Mouse (Mus musculus) ES-E14 (cell line): ENCODE results near the gene Pola1. TPM values are rescaled to one million over a fixed set of nuclear protein-coding genes. Genes with fewer than 3 reads are reported as not detected.
"Not testable (repeated sequence)": the region's sequence is repeated elsewhere in the genome, so short reads cannot be mapped to it uniquely, and the experiment has no call there.

Experiments
- DNase-seq: peaks from one replicate; pipeline ENCODE4 v3.0.0-alpha.2; 2013; ENCODE audit warnings: low read depth, low spot score
- H3K27ac ChIP-seq: 2 replicates; pipeline ENCODE4 v1.5.1; 2012; ENCODE audit warnings: low read depth, mild to moderate bottlenecking, low read length, moderate library complexity, mixed read lengths; ENCODE audit not compliant: poor library complexity, insufficient read depth, severe bottlenecking
- H3K36me3 ChIP-seq: 2 replicates; pipeline ENCODE4 v1.6.1; 2012; ENCODE audit warnings: mild to moderate bottlenecking, low read length, moderate library complexity, mixed read lengths; ENCODE audit not compliant: control insufficient read depth, poor library complexity, insufficient read depth, severe bottlenecking
- H3K4me1 ChIP-seq, 2 experiments: fragments of 150-350 bp in 1 of 2; sonication (generic) in 1 of 2; 2 replicates each; pipeline ENCODE4 v1.6.1; 2012; ENCODE audit warnings: low read length in 2 of 2, mild to moderate bottlenecking in 1 of 2, mixed read lengths in 1 of 2; ENCODE audit not compliant: control insufficient read depth in 2 of 2, insufficient read depth in 2 of 2, poor library complexity in 1 of 2
- H3K4me3 ChIP-seq, 2 experiments: fragments of 150-350 bp in 1 of 2; sonication (generic) in 1 of 2; 2 replicates each; pipeline ENCODE4 v1.5.1; 2012; ENCODE audit warnings: low read length in 2 of 2, low read depth in 1 of 2, mild to moderate bottlenecking in 1 of 2, mixed read lengths in 1 of 2; ENCODE audit not compliant: insufficient read depth in 1 of 2, poor library complexity in 1 of 2, severe bottlenecking in 1 of 2
- H3K9ac ChIP-seq: 2 replicates; pipeline ENCODE4 v1.6.1; 2012; ENCODE audit warnings: low read depth, mild to moderate bottlenecking, low read length, mixed read lengths; ENCODE audit not compliant: poor library complexity, insufficient read depth, severe bottlenecking
- H3K9me3 ChIP-seq: fragments of 150-350 bp; sonication (generic); 2 replicates; pipeline ENCODE4 v1.6.1; 2012; ENCODE audit warnings: low read depth, mild to moderate bottlenecking, low read length; ENCODE audit not compliant: control insufficient read depth, insufficient read depth
- CHD2 ChIP-seq: IDR thresholded peaks from 2 replicates; pipeline ENCODE4 v1.6.1; 2014; ENCODE audit warnings: mild to moderate bottlenecking, low read depth, low read length, inconsistent platforms
- HCFC1 ChIP-seq: IDR thresholded peaks from 2 replicates; pipeline ENCODE4 v1.6.1; 2012; ENCODE audit warnings: low read length, inconsistent platforms, borderline replicate concordance; ENCODE audit not compliant: insufficient read depth
- MAFK ChIP-seq: IDR thresholded peaks from 2 replicates; pipeline ENCODE4 v1.6.1; 2014; ENCODE audit warnings: mild to moderate bottlenecking, low read depth, low read length, inconsistent platforms; ENCODE audit not compliant: insufficient read depth
- ZC3H11A ChIP-seq: IDR thresholded peaks from 2 replicates; pipeline ENCODE4 v1.6.1; 2012; ENCODE audit warnings: low read depth, mild to moderate bottlenecking, inconsistent platforms, low read length, borderline replicate concordance
- ZNF384 ChIP-seq: IDR thresholded peaks from 2 replicates; pipeline ENCODE4 v1.6.1; 2012; ENCODE audit warnings: low read depth, low read length, inconsistent platforms
- in situ Hi-C, 2 experiments: fragments of 600-800 bp; cut with MboI; formaldehyde crosslinking; loops; one replicate each; pipeline ENCODE4 v1.15.1; 2025; ENCODE audit warnings: low sequenced_read_pairs in 2 of 2, inconsistent platforms in 1 of 2; ENCODE audit not compliant: unreplicated experiment in 2 of 2
- total RNA-seq: library from RNA; depleted of rRNA; stranded (reverse); fragments of 300-350 nt; gene quantifications from 2 replicates; pipeline ENCODE4 v1.2.3, GENCODE M21; 2012

Gene Pola1
- total RNA-seq, 1 experiment: 40.3 TPM

DNA sequence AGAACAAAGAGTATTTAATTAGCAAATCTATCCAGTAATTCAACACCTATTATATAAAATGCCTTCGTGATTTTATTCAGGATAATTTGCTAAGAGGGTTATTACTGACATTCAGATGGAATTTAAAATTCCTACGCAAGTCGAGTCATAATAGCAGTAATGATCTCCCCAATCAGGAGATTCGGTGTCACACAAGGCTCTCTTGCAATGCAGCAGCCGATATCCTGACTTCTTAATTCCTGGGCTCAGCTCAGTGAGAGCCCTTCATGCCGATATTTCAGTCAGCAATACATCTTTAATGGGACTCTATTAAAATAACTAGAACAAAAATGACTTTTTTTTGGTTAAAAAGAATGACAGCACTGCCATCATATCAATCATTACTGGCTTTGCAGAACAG lies 134.4 kb downstream of the Pola1 start:
- no peak for TF ChIP-seq ZNF384
- no peak for TF ChIP-seq ZC3H11A
- TF ChIP-seq CHD2: no peak
- TF ChIP-seq MAFK: no peak
- no peak for TF ChIP-seq HCFC1
- H3K36me3 ChIP-seq: no peaks in the 10 kb centered on the region
- in situ Hi-C loops: no loop called here
- no peaks in the 10 kb centered on the region for H3K4me1 ChIP-seq
- H3K27ac ChIP-seq: no peak overlapping the region
- no peaks in the 10 kb centered on the region for H3K9me3 ChIP-seq
- DNase-seq: no peak
- H3K9ac ChIP-seq: no peak overlapping the region
- H3K4me3 ChIP-seq: no peak overlapping the region

DNA sequence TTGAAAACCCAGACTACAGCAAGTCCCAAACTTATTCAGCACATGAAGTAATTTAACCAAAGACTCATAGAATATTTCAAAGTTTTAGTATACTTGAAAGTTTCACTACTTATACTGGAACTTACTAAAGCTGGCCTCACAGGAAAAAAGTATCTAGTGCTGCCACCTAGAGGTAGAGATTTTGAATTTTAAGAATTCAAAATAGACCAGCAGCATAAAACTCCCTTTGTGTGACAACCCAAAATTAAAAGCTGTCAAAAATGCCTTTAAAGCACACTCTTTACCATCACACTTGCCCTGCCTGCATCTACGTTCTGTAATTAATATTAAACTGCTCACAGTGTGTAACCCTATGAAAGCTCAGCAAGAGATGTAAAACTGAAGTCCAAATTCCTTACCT lies 166.2 kb downstream of the Pola1 start:
- Histone ChIP-seq H3K9me3 (no peaks in the 10 kb centered on the region), H3K27ac (no peak overlapping the region), H3K9ac (no peak overlapping the region), H3K4me1 (no peaks in the 10 kb centered on the region), H3K36me3 (no peaks in the 10 kb centered on the region; the same call in 1 of the 2 replicates), H3K4me3 (no peak overlapping the region)
- TF ChIP-seq ZC3H11A: no peak
- TF ChIP-seq ZNF384: no peak
- TF ChIP-seq HCFC1: no peak
- in situ Hi-C loops: no loop called here
- no peak for DNase-seq

DNA sequence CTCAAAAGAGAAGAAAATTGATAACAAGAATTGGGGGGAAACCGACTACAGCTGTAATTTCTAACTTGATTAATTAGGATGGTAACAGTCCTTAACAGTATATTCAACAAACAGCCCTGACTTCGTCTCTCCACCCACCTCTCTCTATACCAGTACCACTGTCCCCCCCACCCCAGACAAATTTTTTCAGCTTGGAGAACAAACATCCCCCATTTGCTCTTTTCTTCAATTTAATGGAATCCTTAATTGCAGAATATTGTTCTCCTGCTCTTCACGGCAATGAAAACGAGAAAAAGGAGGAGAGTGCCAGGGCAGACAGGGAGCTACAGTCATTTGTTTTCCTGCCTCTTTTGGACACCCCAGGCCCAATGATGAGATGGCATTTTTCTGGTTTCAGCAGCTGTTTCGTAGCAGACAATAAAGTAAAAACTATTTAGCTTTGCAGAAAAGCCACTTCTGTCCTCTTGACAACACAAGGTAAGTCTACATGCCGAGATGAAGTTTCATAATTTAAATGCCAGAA lies 202.2 kb downstream of the Pola1 start:
- in situ Hi-C loops: no loop called here

GRCm38 (mm10) chrX:93428956-93429737 lies 202.8 kb downstream of the Pola1 start:
- in situ Hi-C loops: no loop called here
- no peak for DNase-seq
- TF ChIP-seq HCFC1 (no peak), CHD2 (no peak), ZNF384 (no peak), ZC3H11A (no peak), MAFK (no peak)
- Histone ChIP-seq H3K9me3 (no peaks in the 10 kb centered on the region), H3K9ac (no peak overlapping the region), H3K4me1 (no peaks in the 10 kb centered on the region), H3K36me3 (no peaks in the 10 kb centered on the region), H3K4me3 (no peak overlapping the region), H3K27ac (no peak overlapping the region)

More for the DNA sequence above, 202.2 kb downstream of the Pola1 start:
- TF ChIP-seq ZNF384: no peak
- no peak overlapping the region for H3K9ac ChIP-seq
- no peaks in the 10 kb centered on the region for H3K36me3 ChIP-seq
- H3K27ac ChIP-seq: no peak overlapping the region
- H3K4me3 ChIP-seq: no peak overlapping the region
- no peaks in the 10 kb centered on the region for H3K4me1 ChIP-seq
- DNase-seq: no peak
- no peaks in the 10 kb centered on the region for H3K9me3 ChIP-seq

DNA sequence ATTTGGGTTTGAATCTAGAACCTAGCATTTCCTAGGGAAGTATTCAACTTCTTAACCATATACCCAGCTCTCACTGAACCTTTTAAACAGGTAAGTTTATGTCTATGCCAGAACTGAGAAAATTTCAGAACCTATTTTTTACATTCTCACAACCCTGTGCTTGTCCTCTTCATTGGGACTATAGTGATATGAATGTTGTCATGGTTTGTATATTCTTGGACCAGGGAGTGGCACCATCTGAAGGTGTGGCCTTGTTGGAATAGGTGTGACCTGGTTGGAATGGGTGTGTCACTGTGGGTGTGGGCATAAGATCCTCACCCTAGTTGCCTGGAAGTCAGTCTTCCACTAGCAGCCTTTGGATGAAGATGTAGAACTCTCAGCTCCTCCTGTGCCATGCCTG lies 231.1 kb downstream of the Pola1 start:
- H3K9ac ChIP-seq, H3K36me3 ChIP-seq, H3K4me3 ChIP-seq, DNase-seq, in situ Hi-C loops, H3K9me3 ChIP-seq, H3K4me1 ChIP-seq, H3K27ac ChIP-seq: not testable (repeated sequence)
